Mouse (Mus musculus) spleen, postnatal 10 days (tissue): ENCODE measurements at regions not wholly inside any gene's neighbourhood (a gene's known extent, or its start where the extent isn't known, plus 50 kb on each side); places are given as distances from the start of the nearest gene placed in this dataset.

Experiments
- DNase-seq, 2 experiments: peaks; one replicate each; pipeline ENCODE4 v3.0.0; 2021 to 2022; ENCODE audit warnings: low spot score in 2 of 2

DNA sequence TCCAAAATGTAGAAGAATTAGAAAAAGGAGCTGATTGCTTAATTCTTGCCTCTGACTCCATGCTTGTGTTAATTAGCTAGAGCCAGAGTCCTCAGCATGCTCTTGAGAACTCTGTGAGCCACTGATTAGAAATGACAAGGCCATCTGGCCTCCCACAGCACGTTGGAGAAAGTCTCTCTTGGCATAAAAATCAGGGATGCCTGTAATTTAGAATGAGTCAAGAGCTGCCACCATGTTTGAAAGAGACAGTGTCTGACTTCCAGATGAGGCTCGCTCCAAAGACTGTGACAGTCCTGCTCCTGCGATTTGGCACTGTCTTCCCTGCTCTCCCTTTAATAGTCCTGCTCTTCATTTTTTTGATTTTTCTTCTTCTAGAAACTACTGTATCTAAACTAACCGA lies 374.6 kb downstream of the Ipo11 start:
- no peak for DNase-seq

DNA sequence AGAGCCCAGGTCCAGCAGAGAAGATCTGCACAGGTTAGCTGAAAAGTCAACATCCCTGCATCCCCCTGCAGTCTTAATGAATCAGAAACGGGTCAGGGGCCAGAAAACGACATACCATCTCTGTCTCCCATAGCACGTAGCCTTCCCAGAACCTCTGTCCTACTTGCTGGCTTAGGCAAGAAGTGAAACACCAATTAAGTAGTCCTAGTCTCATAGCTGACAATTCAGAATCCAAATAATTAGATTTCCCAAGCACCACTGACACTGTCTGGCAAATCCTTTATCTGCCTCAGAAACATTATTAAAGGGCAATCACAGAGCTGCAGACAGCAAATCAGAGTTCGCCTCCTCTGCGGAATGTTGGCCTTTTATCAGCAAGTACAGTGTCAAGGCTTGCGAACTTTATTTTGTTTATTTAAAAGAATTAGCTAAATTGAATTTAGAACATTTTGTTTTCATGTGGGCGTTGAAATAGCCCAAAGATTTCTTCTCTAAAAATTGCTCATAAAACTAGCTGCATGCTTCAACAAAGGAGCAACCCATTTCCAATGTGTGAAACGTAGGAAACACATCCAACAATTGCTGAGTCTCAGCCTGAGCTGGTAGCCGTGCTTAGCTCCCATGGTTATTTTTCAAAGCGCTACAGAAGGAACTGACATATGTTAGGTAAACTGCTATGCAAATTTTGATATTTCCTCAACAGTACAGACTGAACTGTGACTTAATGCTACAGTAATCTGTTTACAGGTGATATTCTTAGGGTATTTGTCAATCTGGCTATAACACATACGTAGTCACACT lies 411.2 kb downstream of the Ipo11 start:
- DNase-seq: no peak

DNA sequence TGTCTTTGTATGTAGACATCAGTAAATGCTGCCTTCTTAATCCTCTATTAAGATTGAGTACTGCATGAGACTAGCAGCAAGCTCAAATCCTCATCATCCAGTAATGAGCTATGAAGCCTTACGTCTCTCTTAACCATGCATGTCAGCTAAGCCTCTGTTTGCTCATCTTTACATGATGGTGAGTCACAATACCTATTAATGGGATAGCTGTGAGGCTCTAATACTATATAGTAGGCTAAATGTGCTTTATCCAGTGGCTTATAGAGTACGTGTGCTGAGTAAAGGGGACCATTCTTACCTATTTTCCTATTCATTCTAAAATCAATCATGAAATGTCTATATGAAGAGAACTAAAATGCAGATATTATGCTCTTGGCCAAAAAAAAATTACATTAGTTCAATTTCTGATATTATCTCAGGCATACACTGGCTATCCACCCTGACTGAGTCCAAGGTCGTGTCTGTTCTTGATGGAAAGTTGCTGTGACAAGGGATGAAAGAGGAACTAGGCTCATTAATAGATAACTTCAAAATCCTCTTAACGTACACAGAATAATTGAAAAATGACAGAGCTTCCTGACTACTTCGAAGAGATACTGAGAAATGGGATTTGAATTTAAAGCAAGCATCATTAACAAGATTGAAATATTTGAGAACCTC lies 422.1 kb downstream of the Ipo11 start:
- DNase-seq: no peak

DNA sequence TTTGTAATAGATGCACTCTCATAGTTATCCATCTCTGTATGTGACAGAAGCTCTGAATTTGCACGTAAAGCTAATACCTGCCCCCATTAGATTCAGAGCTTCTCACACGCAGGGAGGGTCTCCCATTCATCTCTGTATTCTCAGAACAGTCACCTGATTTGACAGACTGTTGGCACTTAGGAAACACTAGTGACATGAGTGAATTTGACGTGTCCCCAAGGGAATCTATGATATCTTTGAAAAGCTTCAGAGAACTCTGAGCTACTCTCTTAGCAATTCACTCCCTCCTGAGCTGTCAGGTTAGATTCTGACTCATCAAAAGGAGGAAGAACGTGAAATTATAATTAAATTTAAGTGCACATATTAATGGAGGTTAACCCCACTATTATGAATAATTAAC lies 423.1 kb downstream of the Ipo11 start:
- DNase-seq: no peak

DNA sequence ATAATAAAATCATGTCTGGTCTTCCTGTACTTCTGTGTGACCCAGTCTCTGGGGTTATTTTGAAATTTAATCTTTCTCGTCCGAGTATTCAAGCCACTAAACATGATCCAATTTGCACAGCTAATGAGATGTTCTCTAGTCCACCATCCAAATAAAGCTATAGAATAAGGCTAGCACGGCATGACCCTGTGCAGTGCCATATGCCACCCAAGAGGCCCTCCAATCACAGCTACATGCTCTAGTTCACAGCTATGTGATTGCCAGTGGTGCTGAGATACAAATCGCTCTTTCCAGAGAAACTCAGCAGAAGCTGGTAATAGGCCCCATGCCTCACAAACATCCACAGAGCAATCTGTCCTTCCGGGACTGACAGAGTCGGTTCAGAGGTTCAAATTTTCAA lies 426.3 kb downstream of the Ipo11 start:
- no peak for DNase-seq

DNA sequence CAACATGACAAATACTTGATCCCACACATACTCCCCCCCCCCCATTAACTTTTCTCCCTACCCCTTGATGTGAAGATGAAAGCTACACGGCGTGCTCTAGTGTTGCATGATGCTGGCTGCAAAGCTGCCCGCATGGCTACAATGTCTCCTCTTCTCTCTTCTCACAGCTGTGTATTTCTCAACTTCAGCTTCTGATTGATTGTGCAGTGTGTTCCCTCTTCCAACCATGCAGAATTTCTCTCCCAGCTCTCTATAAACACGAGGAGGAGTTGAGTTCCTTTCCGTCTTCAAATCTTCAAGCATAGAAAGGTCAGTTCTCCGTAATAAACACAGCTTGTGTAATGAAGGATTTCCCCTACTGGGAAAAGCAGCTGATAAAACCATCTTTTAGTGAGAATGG lies 435.5 kb downstream of the Ipo11 start:
- no peak for DNase-seq

DNA sequence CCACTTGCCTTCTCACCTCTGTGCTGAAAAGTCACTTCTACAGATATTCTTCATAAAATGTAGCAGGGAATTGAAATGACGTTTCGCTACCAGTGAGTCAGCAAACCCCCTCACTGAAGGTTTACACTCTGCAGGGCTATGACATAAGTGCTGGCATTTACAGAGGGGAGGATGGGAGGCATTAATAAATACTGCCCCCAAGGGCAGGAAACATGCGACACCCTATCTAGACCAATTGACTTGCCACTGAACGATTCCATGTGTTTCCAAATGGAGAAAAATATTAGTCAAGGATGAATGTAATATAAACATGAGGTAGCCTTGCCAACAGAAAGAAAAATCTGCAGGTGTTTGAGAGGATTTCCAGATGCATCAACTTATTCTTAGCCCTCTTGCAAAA lies 465.5 kb downstream of the Ipo11 start:
- DNase-seq: no peak

DNA sequence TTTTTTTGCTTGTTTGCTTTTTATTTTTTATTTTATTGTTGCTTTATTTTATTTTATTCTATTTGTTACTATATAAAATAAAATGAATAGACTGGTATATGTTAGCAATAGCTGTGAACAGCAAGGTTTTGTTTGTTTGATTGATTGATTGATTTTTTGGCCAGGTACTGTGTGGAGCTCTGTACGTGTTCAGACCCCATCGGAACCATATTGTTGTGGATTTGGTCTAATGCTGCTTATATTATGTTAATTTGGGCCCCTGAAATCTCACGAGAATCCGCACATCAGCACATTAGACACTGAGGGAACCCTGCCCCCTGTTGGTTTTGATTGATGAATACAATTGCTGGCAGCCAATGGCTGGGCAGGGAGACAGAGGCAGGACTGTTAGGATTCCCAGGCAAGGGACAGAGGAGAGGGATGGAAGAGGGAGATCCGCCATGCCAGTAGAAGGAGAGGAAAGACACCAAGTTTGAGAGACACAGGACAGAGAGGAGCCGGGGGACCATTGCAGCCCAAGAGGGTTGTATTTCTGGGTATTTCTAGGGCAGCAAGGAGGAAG lies 482.3 kb downstream of the Ipo11 start:
- no peak for DNase-seq

DNA sequence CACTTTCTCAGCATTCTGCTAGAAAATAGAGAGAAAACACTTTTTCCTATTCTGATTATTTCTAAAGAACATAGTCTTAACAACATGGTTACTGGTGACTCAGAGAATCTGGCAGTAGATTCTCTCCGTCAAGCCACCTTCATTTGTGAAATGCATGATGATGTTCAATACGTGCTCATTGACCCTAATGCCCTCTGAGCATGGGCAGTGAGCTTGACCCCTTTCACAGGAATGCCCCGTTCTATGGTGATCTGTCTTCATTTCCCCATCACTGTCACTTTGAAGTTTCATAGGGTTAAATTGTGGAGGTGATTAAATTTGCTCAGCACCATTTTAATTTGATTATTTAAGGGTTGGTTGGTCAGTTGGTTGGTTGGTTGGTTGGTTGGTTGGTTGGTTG lies 504.6 kb downstream of the Ipo11 start:
- DNase-seq: no peak

DNA sequence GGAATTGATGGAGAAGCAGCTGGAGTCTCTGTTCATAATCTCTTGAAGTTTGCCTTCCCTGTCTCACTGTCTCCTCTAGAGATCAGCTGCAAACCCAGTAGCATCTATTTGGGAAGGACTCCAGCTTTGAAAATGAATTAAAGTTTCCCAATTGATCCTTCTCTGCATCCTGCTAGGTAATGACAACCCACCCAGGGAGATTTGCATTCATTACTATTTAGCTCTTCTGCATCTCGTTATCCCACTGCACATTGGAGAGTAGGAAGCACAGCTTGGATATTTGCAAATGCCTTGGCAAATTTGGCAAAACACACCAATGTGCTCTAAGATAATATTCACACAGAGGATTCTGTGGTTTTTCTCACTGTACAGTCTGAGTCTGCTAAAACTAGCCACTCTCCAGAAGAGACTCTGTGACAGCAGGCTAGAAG lies 530.1 kb downstream of the Ipo11 start:
- no peak for DNase-seq

DNA sequence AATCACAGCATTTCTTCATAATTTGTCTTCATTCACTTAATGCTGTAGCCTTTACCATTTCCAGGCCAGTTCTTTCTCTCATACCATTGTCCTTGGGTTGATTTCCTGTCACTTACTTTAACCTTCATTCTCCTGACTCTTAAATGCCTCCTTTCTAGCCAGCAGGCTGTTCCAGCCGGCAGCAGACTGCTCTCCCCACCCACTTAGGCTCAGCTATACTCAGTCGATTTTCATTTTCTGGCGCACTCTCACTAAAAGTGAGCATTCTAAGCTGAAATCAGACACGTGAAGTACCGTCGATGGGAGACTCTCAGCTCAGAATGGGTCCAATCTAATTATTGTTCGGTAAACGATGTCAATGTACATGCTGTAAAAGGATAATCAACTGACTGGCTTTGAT lies 544.1 kb downstream of the Ipo11 start:
- no peak for DNase-seq

DNA sequence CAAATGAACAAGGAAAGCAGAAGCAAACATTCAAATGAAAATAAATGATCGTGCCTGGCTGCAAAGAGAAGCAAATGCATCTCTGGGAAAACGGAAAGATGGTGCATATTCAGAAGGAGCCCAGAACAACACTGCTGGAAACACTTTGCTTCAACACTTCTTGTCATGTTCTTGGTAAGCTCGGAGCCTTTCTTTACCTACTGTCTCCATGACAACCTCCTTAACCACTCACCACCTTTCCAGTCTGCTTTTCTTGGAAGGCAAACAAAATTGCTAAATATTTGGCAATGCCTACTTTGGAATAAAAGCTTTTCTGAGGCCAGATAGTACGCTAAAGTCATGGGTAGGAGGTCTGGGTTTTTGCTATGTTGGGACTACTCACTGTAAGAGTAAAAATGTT lies 548.1 kb downstream of the Ipo11 start:
- DNase-seq: no peak

DNA sequence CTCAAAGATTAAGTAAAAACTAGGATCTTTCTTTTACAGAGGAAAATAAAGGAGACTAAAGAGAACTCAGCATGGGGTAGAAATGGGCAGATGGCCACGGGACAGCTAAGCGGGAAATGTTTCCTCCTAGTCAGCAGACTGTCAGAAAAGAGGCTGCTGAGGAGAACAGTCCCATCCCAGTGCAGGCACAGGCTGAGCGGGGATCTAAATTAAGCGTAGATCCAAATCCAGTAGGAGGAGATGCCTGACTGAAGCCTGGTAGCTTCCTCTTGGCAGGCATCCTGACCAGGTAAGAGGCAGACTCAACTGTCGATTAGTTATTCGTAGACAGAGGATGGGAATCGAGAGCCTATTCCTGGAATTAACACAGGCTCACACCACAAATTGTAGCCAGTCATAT lies 569.2 kb downstream of the Ipo11 start:
- DNase-seq: no peak

DNA sequence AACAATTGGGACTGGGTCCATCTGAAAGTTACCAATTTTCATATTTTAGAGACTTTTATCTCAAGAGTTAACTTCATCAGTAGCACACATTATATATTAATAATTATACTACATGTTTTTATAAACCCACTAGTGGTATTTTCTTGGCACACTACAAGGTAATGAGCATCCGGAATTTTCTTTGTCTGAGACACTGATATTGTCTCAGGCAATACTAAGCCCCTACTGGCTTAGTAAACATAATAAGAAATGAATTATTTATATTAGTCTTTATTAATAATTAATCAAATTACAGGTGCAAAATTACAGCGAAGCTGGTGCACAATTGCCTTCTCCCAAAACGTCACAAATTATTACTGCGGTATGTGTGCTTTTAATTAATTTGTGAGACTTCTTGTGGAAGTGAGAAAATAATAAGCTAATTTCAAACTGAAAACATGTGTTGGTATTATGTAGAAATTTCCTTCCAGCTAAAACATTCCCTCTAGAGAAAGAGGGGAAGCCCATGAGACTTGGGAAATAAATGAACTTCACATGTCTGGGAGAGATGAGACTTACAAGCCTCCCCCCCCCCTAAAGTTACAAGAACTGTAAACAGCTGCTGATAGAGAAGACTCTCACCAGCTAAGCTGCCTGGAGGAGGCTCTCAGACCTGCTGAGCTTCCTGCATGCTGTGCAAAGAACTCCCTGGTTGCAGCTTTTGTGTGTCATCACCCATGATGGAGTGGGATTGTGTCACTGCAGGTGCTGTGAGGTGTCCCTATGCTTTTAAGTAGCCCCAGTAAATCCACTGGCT lies 583.9 kb downstream of the Ipo11 start:
- no peak for DNase-seq

DNA sequence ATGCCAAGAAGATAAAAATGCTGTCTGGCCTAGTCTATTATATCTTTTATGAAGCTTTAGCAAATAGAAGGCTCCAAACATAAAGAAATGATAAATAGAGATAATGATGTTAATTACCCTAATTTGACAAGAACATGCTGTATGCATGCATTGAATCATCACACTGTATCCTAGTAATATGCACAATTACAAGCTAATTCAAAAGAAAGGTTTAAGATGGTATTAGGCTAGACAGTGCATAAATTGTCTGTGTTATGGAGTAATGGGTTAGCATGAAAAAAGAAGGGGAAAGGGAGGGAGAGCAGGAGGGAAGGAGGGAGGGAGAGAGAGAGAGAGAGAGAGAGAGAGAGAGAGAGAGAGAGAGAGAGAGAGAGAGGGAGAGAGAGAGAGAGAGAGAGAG lies 604.7 kb downstream of the Ipo11 start:
- no peak for DNase-seq

DNA sequence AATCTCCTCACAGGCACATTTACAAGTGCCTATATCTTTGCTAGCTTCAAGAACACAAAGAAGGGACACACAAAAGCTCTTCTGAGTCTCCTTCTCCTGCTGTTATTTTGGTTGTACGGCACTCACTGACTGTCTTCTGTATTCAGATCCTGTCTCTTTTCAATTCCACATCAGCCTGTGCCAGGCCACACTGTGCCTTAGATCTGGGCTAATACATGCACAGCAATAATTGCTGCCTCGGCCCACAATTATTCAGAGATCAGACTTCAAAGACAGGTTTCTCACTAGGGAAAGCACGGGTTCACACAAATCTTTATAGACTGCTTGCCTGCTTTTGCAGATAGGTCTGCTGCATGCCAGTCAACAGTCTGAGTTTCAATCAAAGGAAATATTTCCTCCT lies 617.8 kb downstream of the Ipo11 start:
- DNase-seq: no peak

DNA sequence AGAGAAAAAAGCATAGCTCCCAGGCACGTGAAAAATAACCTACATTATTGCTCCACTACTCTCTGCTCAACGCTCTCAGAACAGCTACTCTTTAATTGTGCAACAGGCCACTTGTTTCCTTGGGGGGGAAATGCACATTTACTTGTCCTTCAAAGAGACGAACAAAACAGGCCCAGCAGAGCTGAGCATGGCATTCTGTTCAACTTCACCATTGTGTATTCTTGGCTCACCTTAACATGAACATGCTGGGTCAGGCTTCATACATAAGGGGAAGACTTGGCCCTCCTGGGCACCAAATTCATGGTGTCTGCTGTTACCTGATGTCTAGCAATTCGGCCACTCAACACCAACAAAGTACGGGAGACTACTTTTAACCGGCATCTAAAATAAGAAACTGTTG lies 618.3 kb downstream of the Ipo11 start:
- DNase-seq: no peak

DNA sequence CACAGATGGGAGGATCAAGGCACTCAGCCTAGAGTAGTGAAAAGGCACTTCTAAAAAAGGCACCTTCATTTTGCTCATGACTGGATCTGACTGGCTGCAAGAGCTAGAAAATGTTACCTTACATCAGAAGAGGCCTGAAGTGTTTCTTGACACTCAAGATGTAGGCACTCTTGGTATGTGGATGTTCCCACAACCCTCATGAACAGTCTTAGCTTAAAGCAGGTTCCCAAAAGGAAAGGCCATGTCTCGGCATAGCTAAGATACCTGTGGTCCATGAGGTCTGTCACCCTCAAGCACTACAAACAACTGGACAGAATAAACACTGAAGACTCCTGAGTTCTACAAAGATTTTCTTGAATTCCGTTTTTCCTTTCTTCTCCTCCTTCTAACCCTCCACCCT lies 619.5 kb downstream of the Ipo11 start:
- no peak for DNase-seq

DNA sequence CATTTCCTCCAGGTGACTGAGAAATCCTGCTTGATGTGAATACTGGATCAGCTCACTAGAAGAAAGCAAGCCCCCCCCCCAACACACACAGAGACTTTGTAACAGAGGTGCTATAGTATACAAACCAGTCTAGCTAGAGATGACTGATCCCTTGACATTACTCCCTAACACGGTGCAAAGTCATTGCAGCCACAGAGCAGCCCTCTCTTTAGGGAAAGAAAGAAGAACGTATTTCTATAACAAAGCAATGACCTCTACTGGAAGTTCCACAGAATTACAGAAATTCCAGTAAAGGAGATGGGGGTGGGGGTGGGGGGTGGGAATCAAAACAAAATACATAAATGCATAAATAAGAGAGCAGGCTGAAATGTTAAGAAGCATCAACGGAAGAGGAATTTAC lies 655.6 kb downstream of the Ipo11 start:
- no peak for DNase-seq

DNA sequence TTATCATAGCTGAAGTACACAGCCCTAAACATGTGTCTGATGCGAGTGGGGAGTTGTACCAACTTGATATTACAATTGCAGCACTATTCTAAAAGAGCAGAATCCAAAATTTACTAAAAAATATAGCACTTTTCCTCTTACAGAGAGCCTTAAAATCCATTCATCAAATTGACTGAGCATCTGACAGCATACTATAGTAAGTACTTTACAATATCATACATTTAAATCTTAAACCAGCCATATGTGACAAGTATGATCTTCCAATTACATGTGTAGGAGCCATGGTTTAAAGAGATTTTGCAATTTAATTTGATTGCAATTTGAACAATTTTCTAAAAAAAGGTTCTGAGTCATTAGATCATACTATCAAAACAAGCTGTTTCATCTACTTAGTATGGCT lies 676.9 kb downstream of the Ipo11 start:
- DNase-seq: no peak
